Mouse (Mus musculus) gastrocnemius, postnatal 10 days (tissue): Measurements from ENCODE around the gene Dhx35. TPM values are rescaled to one million over a fixed set of nuclear protein-coding genes. Genes with fewer than 3 reads are reported as not detected.
A peak's percentile ranks its signal among the peaks of the same experiment; 100 is the strongest.

Experiments used
- DNase-seq: peaks from one replicate; pipeline ENCODE4 v3.0.0; 2021; ENCODE audit warnings: mixed read lengths
- long read RNA-seq, 2 experiments: library from polyadenylated mRNA; stranded (forward); transcript quantifications; one replicate each; pipeline ENCODE4 v2.0.0; 2021
- total RNA-seq, 2 experiments: library from RNA; stranded (reverse); gene quantifications; 2 replicates each; pipeline ENCODE4 v1.2.3; 2021

Dhx35 gene
- total RNA-seq, result 10 to 100 TPM in 1 of 2 experiments, 1 to 10 TPM in 1; 8.2 to 12.9 TPM
- long read RNA-seq, experiment 1, transcript Dhx35-202 (22 exons, 3,284 nt), result major isoform, 9 of 9 reads
- long read RNA-seq, experiment 1, partial matches to known transcripts, result 0 of 9 reads
- long read RNA-seq, experiment 1, other reads (novel, unspliced or antisense), result 0 of 9 reads
- long read RNA-seq, experiment 2, transcript Dhx35-202 (22 exons, 3,284 nt), result major isoform, 5 of 8 reads
- long read RNA-seq, experiment 2, partial matches to known transcripts, result 2 of 8 reads
- long read RNA-seq, experiment 2, other reads (novel, unspliced or antisense), result 1 of 8 reads

GRCm38 (mm10) chr2:158794494-158795004 lies at the start of gene Dhx35:
Gene Dhx35 (plus strand): TSS chr2:158794807.
- DNase-seq, result peak; percentile 91

- DNase-seq, result no peak
Measured at GRCm38 (mm10) chr2:158745049-158745482, 49.5 kb upstream of the Dhx35 start.

GRCm38 (mm10) chr2:158746164-158746563 lies 48.4 kb upstream of the Dhx35 start:
- DNase-seq, result no peak

GRCm38 (mm10) chr2:158749366-158749765 lies 45.2 kb upstream of the Dhx35 start:
- no peak for DNase-seq

DNA sequence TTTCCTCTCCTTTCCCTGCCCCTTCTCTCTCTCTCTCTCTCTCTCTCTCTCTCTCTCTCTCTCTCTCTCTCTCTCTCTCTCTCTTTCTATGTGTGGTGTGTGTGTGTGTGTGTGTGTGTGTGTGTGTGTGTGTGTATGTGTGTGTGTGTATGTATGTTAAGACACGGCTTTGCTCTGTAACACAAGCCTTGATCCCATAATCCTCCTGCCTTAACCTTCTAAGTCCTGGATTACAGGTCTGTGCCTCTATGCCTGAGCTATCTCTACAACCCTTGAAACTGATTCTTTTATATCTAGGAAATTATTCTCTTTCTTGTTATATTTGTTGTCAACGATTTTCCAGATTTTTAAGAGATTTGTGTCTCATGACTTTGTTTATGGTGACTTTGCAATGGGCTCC lies 34.4 kb upstream of the Dhx35 start:
- no peak for DNase-seq

- DNase-seq, result no peak
Measured at GRCm38 (mm10) chr2:158762339-158762738, 32.3 kb upstream of the Dhx35 start.

GRCm38 (mm10) chr2:158767742-158768339 lies 26.8 kb upstream of the Dhx35 start, which contains the start of gene Fam83d:
Gene Fam83d (plus strand): TSS chr2:158768093.
- peak; percentile 97 for DNase-seq

DNA sequence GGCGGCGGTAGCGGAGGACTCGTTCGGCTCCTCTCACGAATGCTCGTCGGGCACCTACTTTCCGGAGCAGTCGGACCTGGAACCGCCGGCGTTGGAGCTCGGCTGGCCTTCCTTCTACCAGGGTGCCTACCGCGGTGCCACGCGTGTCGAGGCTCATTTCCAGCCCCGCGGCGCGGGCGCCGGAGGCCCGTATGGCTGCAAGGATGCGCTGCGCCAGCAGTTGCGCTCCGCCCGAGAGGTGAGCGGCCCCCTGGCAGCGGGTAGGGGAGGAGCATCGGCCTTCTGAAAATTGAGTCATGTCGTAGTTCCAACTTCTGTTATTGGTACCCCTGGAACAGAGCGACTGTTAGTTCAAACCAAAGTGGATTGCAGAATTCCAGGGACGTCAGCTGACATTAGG lies 26.3 kb upstream of the Dhx35 start:
- DNase-seq, result peak; percentile 39

GRCm38 (mm10) chr2:158768771-158769170 lies 25.8 kb upstream of the Dhx35 start:
- DNase-seq, result no peak

GRCm38 (mm10) chr2:158770126-158770757 lies 24.4 kb upstream of the Dhx35 start:
- peak; percentile 58 for DNase-seq

DNA sequence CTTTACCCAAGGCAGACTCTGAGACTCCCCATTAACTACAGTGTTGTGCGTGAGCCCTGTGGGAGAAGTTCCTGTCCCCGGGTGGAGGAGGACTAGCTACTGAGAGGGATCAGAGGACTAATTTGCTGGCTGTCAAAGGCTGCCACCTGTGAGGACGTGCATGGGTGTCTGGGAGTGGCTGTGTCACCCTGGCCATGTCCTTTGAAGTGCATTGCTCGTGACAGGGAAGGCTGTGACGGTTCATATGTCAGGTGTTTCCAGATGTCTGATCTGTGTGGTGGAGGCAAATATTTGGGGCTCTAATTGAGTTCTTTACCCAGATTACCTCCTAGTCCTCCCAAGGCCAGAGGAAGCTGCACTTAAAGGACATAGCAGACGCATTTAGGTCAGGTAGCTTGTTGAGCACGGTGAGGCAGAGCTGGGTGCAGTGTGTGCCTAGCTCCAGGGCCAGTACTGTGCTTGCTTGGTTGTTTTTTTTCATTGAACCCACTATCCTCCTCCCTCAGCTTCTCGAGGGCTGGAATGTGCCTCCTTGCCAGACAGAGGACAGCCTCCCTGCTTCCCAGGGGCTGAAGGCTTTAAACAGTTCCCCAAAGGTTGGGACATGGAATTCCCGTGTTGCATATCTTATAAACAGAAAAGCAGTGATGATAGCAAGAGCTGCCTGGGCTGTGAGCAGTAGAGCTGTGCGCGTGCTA lies 23.4 kb upstream of the Dhx35 start:
- DNase-seq, result no peak

DNA sequence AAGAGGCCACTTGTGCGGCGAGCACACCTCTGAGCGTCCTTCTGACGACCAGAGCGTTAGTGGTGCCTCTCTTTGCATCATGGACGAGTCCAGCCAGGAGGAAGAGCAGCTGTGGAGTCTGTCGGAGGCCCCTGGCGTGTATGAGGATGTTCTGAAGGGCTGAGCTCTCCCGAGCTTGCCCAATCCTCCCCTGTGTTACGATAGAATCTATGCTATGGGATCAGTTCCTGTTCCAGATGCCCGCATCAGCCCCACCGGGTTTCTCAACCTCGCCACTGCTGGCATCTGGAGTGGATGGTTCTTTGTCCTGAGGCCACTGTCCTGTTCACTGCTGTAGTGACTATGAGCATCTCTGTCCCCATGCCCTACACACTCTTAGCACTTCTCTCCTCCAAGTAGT lies 21.8 kb upstream of the Dhx35 start:
- DNase-seq, result no peak

DNA sequence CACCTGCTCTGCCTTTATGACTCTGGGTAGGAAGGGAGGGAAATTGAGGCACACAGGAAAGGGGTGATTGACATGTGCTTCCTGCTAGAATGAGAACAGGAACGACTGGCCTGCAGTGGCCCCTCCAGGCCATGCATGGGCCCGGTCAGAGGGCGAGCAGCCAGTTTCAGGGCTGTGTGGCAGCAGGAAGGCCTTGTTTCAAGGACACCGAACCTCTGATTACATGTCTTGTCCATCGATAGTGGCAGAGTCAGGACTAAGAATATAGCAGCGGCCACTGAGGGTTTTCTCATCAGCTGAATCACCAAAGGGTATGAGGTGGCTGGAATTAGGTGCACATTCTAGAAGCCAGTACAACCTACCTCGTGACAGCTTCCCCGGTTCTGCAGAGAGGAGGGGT lies 19.7 kb upstream of the Dhx35 start:
- no peak for DNase-seq

DNA sequence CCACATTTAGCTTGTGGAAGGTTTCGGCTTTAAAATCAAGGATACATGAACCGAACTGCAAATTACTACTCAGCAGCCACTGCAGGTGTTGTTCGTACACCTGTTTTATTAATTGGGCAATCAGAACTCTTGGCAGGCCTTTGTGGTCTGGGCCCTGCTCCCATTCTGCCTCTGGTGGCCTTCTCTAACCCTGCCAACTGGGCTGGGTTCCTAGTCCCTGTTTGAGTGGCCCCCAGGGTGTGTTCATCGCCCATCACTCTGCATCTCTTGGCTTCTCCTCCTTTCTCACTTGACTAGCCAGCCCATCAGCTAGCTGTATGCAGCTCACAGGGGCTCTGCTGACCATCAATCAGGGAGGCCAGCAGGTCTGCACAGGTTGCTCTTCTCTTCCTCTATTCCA lies 17.9 kb upstream of the Dhx35 start:
- no peak for DNase-seq

DNA sequence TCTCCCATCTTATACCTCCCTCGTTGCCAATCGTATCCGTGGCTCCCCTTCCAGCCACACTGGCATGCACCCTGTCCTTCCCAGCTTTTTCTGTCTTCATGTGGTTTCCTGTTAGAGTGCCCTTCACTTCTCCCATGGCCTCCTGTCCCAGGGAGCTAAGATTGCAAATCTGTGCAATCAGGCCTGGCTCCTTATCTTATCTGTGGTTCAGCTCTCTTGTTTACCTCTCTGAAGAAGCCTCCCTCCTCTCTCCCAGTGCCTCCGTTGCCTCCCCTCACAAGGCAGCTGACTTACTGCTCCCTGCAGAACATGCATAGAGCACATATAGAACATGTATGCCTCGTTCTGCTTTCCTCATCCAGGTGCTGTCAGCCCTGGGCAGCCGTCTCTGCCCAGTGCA lies 17.1 kb upstream of the Dhx35 start:
- DNase-seq, result no peak

DNA sequence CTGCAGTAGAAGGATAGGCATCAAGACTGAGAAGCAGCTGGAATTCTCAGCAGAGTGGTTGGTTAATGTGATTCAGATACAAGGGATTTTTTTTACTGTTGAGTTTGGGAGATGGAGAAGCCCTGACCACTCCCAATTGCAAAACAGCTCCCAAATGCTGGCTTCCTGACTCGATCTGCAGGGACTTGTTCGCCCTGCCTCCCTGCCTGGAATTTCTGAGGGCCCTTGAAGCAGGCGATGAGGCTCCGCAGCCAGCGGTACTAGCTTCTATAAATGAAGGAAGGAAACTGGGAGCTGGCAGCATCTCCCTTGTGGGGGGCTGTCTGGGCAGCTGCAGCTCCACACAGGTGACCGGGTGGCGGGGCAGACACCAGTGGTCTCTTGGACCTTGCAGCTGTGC lies 16.3 kb upstream of the Dhx35 start:
- no peak for DNase-seq

- no peak for DNase-seq
Measured at GRCm38 (mm10) chr2:158781126-158781525, 13.5 kb upstream of the Dhx35 start.

DNA sequence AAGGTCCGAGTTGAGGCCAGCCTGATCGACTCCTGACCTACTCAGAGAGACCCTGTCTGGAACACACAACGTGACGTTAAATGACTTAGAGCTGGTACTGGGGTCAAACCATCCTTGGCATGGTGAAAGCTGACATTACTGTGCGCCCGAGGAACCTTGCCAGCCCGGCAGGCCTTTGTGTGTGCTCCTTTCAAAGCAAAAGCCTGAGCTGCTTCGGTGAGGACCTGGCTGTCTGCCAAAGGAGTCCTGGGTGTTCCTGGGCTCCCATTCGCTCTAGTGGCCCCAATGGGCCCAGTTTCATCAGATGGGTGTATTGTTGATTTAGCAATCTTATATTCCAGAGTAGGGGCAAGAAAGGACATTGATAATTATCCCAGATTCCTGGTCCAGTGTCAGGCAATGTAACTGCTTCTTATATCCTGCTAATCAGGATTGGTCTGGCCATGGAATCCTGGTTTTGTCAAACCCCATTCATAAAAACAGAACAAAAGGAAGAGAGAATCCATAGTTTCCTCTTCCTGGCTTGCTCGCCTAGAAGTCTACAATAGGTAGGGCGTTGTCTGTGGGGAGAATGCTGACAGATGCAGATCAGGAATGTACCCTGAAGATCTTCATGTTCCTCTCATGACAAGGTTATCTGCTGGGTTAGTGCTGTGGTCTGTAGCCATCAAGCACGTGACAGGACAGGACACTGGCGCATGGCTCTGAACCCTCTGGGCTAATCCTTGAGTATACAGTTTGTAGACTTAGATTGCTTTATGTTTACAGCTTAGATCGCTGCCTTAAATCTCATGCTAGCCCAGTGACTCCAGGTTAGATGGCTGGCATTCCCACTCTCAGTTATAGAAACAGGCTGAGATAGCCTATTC lies 7.4 kb upstream of the Dhx35 start:
- no peak for DNase-seq

DNA sequence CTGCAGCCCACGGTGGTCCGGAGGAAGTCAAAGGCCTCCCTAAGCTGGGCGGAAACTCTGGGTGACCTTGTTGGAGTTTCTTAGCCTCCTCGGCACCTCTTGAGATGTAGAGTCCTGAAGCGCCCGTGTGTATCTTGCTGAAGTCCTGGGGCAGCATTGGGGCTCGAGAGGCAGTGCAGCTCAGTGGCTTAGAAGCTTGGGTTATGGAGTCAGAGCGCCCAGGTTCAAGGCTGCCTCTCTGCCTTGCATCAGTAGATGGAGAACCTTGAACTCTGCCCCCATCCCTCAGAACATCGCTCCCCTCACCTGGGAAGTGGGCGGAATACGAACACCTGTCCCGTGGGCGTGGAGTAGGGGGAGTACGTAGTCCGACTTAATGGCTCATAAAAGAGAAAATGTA lies 436 bp downstream of the Dhx35 start:
- DNase-seq, result no peak

- no peak for DNase-seq
Measured at GRCm38 (mm10) chr2:158795875-158796274, 1.3 kb downstream of the Dhx35 start.

DNA sequence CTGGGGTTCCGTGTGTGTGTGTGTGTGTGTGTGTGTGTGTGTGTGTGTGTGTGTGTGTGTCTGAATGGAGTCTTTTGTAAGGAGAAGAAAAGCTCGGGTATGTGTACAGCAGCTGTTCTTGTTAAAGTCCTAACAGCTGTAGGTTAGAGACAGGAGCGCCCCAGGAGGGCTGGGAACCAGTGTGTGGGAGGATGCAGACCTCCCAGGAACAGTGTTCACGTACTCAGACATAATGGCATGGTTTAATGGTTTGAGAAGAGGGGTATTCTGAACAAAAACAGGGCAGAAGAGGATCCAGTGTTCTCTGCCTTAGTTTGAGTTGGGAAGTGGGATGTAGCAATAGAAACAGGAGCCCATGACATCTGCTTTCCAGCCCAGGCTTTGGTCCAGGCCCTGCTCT lies 4.7 kb downstream of the Dhx35 start:
- DNase-seq, result no peak

GRCm38 (mm10) chr2:158800788-158801187 lies 6.2 kb downstream of the Dhx35 start:
- DNase-seq, result no peak
